Mouse (Mus musculus) forelimb bud, embryonic 11.5 days (tissue): ENCODE data around the gene Casr.

Experiments used
- DNase-seq: peaks from one replicate; pipeline ENCODE4 v3.0.0-alpha.2; 2012; ENCODE audit warnings: low read depth, low spot score

Gene Casr

GRCm38 (mm10) chr16:36523095-36523494 is 38.8 kb downstream of the Casr start:
- DNase-seq, result no peak

GRCm38 (mm10) chr16:36516355-36516754 is 45.6 kb downstream of the Casr start:
- DNase-seq, result no peak

GRCm38 (mm10) chr16:36507300-36507699 is 54.6 kb downstream of the Casr start:
- DNase-seq, result no peak

GRCm38 (mm10) chr16:36506827-36507226 is 55.1 kb downstream of the Casr start:
- DNase-seq, result no peak

GRCm38 (mm10) chr16:36505913-36506312 is 56.0 kb downstream of the Casr start:
- DNase-seq, result no peak

GRCm38 (mm10) chr16:36505134-36505533 is 56.8 kb downstream of the Casr start:
- DNase-seq, result no peak

- no peak for DNase-seq
These were observed 59.7 kb downstream of the Casr start for GRCm38 (mm10) chr16:36502286-36502685.

- DNase-seq, result no peak
These were observed 69.5 kb downstream of the Casr start for GRCm38 (mm10) chr16:36492420-36492819.

DNA sequence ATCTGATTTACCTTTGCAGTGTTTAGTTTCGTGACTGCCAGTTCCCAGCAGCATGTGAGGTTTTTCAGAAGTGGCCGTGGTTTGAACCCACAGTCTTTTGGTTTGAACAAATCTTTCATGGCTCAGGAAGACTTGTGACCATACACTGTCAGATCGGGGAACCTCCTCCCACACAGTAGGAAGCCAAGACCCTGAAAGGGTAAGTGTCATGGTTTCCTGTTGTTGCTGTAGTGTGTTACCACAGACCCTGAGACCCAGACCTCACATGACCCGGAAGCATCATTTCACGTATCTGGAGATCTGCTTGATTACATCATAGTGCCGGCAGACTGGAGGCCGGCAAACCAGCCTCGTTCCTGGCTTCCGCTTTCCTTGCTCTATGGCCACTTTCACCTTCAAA is 85.1 kb downstream of the Casr start:
- DNase-seq, result no peak

DNA sequence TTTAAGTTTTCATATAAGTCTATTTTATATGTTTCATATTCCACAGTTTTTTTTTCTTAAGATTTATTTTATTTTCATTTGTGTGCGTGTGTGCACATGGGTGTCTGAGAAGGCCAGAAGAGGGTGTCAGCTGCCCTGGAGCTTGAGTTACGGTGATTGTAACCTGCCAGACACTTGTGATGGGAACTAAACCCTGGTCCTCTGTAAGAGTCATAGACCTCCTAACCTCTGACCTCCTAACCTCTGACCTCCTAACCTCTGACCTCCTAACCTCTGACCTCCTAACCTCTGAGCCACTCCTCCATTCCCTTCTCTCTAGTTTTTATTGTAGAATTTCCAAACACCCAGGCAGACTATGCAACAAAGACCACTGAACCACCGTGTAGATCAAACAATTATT is 86.4 kb downstream of the Casr start:
- no peak for DNase-seq

DNA sequence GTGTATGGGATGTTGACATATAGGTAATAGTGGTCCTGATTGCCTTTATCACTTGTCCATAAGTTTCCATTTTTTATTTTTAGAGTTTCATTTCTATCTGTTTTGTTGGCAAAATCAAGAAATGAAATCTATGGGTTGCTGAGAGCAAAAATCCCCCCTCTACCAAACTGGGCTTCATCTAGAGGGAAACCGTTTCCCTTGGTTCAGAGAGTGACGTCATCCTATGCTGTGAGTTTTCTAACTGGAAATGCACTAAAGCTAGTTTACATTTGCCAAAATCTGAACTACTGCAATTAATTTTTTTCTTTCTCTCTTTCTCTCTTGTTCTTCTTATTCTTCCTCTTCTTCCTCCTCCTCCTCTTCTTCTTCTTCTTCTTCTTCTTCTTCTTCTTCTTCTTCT is 87.1 kb downstream of the Casr start:
- no peak for DNase-seq

- DNase-seq, result peak; percentile 13
These were observed 88.4 kb downstream of the Casr start for GRCm38 (mm10) chr16:36473217-36474216.

DNA sequence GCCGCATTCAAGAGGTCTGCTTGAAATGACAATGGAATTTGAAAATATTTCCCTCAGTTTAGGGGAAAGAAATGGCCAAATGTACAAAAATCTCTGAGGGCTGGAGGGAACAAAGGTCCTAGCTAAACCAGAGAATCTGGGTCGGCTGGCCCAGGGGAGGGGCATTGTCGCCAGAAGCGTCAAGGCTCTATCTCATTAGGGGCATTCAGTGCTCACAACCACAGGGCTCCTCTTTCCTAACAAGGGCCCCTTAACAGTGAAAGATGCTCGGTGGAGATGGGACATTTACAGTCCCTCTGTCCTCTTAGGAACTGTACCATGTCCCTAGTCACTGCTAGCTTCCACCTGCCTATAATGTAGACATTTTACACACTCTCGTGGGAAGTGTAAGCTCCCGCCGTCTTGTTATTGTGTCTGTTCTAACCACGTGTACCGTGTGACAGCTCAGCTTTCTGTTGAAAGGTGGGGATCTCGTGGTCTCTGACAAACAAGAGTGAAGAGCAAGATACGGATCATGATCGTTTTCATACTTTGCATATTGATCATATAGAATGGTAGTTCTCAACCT is 90.8 kb downstream of the Casr start:
- no peak for DNase-seq

- DNase-seq, result peak; percentile 39
These were observed 91.9 kb downstream of the Casr start for GRCm38 (mm10) chr16:36469955-36470478.

DNA sequence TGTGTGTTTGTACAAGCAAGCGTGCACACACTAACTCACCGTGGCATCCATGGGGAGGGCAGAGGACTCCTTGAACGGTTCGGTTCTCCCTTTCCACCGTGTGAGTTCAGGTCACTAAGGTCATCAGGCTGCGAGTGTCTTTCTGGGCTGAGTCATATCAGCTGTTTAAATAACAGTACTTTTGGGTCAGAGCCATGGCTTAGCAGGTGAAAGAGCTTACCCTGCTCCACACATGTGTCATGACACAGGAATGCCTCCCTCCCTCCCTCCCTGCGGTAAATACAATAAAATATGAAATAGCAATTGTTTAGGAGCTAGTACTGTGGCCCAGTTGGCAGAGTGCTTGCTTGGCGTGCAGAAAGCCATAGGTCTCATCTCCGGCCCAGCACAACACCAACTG is 92.6 kb downstream of the Casr start:
- no peak for DNase-seq

DNA sequence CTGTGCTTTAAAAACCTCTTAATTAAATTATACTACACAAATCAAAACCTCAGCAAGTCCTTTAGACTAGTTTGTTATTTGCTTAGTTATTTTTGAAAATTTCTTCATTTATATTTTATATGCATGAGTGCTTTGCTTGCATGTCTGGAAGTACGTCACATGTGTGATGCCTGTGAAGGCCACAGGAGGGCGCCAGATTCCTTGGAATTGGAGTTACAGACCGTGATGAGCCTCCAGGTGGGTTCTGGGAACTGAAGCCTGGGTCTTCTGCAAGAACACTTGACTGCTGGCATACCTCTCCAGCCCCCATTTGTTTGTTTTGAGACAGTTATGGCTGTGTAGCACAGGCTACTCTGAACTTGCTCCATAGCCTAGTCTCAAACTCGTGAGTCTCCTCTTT is 93.1 kb downstream of the Casr start:
- no peak for DNase-seq

DNA sequence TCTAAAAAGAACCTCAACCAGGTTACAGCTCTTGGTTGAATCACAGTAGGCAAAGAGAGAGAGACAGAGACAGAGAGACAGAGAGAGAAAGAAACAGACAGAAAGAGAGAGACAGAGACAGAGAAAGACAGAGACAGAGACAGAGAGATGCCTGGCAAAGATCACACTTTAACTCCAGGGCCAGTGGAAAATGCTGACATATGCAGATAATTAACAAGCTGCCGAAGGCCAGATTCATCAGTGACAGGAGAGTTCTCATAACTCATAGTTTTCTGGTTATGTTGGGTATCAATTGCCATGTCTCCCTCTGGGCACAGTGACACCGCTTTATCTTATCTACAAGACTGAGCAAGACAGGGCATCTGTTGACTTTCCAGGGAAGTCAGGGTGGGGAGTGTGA is 94.0 kb downstream of the Casr start:
- no peak for DNase-seq

DNA sequence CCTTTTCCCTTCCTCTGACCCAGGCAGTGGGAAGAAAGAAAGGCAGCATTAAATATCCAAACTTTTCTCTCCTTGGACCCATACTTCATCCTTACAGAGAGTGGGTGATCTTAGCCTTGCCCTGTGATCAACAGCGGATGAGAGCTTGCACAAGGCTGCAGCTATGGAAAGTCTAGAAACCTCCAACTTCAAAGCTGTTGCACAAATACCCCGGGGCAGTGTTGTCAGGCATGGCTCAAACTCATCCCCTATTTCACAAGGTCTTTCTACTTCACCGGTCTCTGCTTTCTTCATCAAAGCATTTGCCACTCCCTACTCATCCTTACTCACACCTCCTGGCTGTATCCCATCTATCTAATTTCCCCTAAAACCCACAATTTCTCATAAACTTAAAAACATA is 96.5 kb downstream of the Casr start:
- DNase-seq, result no peak

- no peak for DNase-seq
These were observed 97.9 kb downstream of the Casr start for GRCm38 (mm10) chr16:36464076-36464475.

GRCm38 (mm10) chr16:36460426-36460825 is 101.5 kb downstream of the Casr start:
- DNase-seq, result no peak

DNA sequence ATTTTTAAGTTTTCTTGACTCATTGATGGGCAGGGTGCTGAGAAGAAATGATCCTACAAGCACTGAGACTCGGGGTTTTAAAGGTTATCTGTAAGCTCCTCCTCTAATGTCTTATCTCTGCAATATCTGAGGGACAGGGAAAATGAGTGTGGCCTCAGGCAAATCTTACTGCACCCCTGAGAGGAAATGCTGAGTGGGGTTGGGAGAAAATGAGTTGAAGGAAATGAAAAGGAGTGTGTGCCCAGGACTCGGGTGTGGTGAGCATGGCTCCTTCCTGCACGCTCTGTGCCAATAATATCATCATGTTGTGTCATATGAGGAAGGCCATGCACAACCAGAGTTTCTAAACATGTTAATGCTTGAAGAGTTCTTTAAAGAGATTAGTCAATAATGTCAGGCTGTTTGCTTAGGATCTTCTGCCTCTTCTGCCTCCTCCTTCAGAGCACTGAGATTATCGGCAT is 106.6 kb downstream of the Casr start, which contains the start of gene Stfa3:
Gene Stfa3 (minus strand): TSS at position 51 of the 461 bp plus-strand sequence.
- no peak for DNase-seq
